Mouse (Mus musculus) cerebellum, postnatal 36 days (tissue): ENCODE results near the gene Anxa4.

Experiments
- DNase-seq, 2 experiments: peaks; one replicate each; pipeline ENCODE4 v3.0.0; 2021 to 2022; ENCODE audit warnings: mixed read lengths in 2 of 2

Gene Anxa4

DNA sequence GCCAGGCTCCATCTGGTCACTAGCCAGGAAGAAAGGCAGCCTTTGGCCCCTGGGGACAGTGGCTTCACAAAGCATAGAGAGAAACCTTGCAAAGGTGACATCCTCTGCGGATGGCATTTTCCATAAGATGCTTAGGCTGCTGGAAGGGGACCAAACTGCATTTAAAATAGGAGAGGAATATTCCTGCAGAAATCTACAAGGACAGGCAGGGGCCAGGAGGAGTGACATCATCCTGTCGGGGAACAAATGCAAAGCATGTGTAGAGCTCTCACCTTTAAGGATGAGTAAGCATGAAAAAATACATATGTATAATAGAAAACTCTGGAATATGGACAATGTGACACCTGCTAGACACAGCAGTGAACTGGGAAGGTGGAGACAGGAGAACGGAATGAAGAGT, 7.1 kb upstream of the Anxa4 start:
- DNase-seq, result no peak

DNA sequence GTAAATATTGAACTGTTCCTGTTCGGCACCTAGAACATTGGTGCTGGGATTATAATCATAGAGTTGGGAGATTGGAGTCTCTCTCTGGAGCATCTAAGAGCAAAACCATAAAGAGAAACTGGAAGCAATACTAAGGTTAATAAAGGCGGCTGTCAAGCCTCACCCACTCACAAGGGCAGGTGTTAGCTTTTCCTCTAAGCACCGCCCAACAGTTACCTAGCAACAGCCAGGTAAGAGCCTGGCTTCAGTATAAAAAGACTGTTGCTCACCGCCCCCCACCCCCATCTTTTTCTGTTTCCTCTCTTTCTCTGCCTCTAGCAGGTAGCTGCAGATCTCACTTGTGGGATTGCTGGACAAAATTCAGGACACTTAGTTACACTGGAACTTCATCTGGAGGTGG, 4.1 kb upstream of the Anxa4 start:
- DNase-seq, result no peak

DNA sequence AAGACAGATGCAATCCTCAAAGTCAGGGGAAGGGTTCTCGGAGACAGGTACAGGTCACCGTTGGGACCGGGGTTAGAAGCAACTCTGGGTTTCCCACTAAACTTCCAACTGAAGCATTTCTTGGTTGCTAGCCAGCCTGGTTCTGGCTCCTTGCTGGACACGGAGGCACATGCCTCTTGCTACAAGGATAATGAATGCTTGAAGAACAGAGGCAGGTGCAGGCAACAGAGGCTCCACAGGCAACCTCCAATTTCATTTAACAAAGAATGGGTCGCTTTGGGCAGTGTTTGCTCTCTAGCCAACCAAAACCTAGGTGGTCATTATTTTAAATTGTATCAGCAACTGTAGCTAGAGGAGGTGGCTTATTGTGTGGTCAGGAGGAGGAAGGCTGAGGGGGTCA, 573 bp upstream of the Anxa4 start:
- DNase-seq, result no peak

DNA sequence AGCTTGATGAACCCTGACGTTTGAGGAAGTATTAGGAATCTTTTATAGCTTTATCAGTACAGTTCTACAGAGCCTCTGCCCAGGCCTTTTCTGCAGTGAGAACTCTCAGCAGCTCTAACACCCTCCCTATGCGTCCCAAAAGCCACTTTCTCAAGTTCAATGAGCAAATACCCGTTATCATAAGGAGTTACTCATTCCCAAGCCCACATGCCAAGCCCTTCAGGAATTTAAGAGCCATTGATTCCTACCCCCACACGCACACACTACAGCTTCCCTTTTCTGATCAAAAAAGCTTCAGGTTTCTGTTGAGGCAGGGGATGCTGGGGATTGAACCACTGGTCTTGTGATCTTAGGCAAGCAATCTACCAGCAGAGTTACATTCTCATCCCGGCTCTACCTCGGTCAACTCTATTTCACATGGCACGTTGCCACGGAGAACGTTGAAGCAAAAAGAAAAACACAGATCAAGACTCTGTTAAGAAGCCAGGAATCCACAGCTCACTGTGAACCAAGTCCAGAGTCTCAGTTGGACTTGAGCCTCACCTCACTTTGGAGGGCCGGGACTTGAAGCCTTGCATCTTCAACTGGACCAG, 2.9 kb downstream of the Anxa4 start:
- no peak for DNase-seq

DNA sequence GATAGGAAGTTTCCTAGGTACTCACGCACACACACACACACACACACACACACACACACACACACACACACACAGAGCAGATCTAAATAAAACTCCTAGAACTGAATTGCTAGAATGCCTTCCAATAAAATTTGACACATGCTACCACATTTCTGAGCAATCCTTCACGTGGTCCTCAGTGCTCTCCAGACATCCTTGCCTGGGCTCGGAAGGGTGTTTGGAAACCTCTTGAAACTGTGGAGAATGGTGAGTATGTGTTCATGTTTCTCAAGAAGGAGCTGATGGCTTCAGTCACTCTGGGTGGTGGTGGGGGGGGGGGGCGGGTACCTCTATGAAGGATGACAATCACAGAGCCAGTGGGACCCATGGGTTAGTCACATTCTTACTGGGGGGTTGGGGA, 5.1 kb downstream of the Anxa4 start:
- DNase-seq, result no peak

DNA sequence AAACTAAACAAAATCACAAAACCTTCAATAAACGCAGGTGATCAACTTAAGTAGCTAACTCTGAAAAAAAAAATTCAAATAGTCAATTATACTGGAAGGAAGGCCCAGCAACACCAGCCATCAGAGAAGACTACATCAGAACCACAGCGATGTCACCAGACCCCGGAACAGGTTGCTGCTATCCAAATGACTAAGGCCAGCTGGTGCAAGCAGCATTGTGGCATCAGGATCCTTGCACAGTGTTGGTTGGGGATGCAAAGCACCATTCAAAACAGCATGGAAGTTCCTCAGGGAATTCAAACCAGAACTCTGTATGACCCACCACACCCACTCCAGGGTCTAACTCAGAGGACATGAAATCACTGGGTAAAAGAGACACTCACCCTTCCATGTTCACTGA, 6.8 kb downstream of the Anxa4 start:
- no peak for DNase-seq

DNA sequence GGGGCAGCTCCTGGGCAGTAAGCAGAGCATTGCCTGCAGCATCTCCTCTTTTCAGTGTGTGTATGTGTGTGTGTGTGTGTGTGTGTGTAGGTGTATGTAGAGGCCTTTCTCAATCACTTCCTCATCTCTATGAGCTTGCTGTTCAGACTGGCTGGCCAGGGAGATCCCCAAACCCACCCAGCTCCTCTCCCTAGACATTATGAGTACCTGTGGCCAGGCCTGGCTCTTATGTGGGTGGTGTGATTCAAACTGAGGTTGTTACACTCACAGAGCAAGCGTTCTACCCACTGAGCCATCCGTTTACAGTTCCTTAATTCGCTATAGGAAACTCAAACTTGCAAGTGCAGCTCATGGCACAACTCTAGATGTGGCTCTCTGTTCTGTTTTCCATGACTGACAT, 8.6 kb downstream of the Anxa4 start:
- no peak for DNase-seq

DNA sequence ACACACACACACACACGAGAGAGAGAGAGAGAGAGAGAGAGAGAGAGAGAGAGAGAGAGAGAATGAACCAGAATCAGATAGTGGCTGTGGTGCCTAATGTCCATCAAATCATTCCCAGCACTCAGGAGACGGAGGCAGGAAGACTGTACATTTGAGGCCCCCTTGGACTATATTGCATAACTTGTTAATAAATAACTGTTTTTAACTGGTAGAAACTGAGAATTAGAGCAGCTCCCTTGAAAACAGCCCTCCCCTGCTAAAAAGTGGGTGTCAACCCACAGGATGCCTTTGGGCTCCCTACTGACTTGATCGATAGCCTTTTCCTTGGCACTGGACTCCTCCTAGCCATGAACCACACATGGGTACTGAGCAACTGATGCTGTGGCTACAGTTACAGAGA, 11.0 kb downstream of the Anxa4 start:
- DNase-seq, result no peak

DNA sequence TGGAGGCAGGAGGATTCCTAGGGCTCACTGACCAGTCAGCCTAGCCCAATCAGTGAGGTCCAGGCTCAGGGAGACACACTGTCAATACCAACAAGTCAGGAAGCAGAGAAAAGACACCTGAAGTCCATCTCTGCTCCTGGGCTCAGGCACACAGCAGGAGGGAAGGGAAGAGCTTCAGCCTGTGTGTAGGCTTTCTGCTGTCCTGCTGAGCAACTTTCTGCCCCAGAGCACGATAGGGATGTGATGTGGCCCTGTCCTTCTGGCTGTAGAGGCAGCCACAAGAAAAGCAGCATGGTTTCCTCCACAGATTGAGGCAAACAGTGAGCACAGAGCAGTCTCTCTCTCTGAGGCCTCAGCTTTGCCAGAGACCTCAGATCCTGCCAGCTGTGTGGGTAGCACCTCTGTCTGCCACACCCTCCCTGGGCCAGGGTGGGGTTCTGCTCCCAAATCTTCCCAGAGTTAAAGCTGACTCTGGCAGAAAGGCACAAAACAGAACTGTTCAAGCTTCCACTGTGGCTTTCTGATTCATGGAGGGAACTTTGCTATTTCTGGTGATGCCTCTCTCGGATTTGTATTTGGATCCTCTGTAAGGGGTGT, 11.9 kb downstream of the Anxa4 start:
- no peak for DNase-seq

DNA sequence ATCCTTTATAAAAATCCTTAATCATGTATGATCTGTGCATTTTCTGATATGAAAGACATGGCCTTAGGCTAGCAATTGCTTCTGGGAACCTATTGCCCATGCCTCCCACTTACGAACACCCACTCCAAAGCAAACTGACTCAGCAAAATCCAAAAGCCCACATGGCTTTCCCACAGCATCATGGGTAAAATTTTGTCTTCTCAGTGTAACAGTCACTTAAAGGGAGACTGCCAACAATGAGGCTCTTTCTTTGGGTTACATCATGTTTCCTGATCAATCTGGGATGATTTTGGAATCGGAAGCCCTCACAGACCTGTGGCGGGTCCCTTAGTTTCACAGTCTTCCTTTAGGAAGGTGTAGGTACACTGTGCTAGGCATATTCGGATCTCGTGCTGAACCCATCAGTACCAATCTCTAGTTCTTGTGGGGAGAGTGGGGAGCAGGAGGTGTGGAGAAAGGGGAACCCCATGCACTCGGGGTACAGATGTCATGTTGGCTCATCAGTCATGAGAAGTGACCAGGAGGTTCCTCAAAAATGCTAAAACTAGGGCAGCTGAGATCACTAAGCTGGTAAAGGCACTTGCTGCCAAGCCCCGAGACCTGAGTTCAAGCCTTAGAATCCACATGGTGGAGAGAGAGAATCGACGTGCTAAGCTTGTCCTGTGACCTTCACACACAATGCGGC, 14.3 kb downstream of the Anxa4 start:
- no peak for DNase-seq

DNA sequence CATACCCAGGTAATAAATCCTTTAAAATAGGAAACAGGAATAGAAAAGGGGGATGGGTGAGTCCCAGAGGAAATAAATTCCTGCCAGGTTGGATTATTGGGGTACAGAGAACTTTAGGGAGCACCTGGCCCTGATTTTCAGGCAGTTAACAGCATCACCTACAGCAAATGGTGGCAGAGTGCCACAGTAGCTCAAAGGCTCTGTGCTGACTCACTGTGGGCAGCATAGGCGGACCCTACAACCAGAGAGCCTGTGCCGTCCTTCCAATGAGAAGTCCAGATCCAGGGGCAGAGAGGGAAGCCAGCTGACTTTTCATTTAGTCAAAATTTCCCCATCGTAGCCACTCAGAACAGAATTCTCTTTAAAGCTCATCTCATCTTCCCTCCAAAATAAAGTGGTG, 16.2 kb downstream of the Anxa4 start:
- DNase-seq, result no peak

DNA sequence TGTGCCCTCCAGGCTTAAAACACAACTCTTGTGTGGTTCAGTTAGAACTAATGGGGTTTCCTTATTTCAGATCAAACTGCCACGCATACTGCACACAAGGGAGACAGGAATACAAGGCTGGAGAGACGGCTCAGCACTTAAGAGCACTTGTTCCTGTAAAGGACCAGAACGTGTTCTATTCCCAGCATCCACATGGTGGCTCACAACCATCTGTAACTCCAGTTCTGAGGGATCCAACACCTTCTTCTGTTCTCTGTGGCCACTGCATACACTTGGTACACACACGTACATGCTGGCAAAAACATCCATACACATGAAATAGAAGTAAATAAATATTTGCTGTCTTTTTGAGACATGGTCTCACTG, 16.7 kb downstream of the Anxa4 start:
- DNase-seq, result no peak

DNA sequence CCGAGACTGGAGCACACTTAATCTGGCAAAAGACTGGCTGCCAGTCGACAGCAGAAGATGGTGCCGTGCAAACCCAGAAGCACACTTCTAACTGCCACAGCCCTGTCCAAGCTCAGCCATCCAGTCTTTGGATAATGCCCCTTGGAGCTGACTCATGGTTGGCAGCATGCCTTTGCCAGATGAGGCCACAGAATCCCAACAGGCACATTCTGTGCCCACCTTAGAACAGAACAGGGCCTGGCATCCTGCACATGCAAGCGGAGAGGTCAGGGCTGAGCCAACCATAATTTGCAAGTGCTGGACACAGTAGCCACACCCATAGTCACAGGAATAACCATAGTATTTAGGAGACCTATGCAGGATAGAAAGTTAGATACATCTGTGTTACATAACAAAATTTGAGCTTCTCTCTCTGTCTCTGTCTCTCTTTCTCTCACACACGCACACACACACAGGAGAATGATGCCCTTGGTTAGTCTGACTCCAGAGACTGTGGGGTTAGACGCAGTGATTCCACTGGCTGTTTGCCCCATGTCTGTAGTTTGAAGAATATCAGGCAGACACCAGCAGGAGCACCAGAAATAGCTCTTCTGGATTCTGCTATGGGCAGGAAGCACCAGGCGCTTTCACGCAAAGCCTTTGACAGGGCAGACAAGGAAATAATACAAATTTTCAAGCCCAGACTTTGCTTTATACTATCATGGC, 17.2 kb downstream of the Anxa4 start:
- DNase-seq, result no peak

DNA sequence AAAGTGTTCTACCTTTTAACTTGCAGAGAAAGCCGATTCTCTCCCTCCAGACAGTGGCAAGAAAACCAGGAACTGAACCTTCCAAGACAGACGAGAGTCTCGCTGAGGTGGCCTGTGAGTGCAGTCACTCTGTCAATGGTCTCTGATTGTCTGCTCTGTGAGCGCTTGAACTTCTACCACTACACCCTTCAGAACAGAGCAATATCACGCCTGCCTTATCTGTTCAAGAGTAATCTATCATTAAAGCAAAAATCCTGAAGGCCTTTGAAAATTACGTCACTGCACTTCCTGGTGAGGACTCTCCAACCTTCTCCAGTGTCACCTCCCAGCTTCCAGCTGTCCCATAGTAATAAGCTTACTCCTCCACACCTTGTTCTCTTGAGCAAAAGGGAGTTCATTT, 18.4 kb downstream of the Anxa4 start:
- DNase-seq, result no peak

DNA sequence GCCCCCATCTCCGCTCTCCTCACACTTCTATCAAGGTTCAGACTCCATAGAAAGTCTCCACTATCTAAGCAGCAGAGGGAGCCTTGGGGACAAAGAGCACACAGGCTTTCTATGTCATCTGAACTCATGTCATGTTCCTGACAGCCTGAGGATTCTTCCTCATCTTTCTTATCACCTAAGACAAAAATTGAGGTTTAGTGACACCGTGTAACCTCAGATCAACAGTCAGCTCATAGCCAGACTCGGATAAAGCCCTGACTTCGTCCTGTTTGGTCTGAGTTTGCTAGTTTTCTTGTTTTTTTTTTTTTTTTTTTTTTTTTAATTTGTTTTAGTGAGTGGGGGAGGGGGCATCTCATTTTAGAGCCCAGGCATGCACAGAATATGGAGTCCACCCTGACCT, 19.6 kb downstream of the Anxa4 start:
- DNase-seq, result no peak

DNA sequence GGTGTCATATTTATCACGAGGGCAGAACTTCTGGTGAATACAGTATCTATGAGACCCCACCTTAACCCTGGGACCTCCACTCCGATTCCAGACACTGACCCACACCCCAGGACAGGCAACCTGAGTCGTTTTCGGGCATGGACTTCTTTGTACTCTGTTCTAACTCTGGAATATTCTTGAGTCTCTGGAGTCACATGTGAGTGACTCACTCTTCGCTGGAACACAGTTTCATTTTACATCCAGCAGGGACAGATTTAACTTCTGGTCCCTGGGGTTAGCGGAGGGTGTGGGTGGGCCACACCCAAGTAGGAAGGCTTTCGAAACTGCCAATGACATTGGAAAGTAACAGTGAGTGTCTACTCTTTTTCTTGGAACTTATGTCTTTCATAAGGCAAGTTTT, 20.8 kb downstream of the Anxa4 start:
- DNase-seq, result no peak

DNA sequence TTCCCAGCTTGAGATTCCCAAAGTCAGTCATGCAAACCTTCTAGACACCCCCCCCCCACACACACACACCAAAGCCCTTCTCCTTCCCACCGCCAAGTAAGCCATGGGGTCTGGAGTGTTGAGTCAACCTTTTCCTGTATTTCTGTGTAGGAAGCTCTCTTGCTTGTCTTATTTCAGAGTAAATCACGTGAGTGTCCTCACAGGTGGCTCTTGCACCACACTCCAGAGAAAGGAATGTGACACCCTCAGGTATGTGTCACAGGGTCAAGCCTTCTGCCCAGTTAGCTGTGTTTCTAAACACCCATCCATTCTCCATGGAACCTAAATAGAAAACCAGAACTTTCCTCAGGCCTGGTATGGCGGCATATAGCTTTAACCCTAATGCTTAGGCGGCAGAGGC, 24.4 kb downstream of the Anxa4 start:
- DNase-seq, result no peak

DNA sequence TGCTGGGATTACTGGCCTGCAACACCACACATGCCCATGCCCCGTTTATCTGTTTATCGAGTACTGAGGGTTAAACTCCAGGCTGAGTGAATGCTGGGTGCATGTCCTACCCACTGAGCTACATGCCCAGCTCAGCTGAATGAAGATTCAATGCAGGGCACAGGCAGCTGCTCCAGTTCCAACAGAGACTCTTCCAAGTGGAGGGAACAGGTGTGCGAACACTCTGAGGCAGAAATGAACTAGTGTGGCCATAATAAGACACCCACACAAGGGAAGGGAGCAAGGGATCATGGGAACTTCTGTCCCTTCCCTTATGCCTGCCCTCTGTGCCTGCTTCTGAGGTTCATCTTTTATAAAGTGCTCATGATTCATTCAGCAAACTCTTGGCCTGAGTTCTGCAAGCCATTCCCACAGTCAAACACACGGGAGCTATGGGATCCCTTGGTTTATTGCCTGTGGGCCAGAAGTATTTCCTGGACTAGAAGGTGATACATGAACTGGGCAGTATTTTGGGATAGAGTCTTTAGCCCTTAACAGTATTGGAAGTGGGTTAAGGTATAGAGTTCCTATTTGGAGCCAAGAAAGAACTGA, 25.1 kb downstream of the Anxa4 start:
- no peak for DNase-seq

DNA sequence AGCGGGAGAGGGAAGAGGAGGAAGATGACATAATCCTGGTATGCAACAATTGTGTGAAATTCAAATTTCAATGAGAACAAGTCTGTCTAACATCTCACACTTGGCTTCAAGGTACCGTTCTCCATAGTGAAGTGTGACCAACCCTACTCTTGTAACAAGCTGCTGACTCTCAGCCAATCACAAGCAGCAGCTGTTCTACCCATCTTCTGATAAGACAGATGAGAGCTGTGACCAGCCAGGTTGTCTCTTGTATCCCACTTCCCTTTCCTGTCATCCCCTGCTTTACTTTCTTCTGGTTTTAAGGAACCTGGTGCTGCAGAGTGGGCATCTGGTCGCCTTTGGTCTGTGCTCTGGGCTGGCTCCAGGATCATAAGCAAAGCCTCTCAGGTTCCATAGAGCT, 25.9 kb downstream of the Anxa4 start:
- no peak for DNase-seq

DNA sequence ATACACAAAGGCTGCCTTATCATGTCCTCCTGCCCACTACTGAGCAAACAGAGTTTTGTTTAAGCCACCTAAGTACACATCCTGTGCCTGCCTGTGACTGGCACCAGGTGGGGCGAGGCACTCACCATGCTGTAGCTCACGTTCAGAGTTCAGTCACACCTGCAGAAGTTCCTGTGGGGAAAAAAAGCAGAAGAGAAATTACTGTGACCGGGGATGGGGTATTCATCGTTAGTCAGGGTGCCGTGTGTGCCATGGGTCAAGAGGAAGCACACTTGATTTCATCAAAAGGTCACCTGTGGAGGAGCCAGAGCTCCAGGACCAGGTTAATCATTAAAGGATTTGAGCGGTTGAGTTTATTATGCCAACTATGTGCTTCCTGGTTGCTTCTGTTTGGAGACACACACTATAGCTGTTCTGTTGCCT, 27.7 kb downstream of the Anxa4 start:
- no peak for DNase-seq

DNA sequence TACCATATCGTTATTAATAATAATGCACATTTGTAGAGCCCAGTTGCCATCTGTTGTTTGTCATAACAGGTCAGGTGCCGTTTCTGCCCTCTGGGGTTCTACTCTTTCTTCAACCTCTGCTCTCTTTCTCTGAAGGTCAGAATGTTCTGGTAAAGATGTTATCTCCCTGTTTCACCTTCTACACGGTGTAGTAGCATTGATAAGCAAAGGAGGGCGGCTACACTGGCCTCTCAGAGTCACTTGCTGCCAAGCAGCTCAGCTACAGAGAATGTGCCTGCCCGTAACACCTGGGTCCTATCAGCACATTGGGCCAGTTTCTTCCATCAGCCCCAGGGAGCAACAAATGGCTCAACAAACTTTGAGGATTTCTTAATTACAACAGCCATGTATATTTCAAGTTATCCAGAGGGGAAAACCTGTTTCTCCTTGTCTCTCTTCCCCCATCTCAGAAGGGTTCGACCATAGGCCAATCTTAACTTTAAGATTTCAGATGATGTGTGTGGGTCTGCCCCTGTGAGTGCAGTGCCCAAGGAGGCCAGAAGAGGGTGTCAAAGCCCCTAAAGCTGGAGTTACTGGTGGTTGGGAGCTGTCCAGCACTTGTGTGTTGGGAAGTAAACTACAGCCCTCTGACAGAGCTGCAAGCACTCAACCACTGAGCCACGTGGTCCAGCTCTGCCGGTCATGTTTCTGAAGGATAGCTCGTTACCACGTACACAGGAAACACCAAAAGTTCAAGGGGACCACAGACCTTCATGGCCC, 39.1 kb downstream of the Anxa4 start:
- no peak for DNase-seq

DNA sequence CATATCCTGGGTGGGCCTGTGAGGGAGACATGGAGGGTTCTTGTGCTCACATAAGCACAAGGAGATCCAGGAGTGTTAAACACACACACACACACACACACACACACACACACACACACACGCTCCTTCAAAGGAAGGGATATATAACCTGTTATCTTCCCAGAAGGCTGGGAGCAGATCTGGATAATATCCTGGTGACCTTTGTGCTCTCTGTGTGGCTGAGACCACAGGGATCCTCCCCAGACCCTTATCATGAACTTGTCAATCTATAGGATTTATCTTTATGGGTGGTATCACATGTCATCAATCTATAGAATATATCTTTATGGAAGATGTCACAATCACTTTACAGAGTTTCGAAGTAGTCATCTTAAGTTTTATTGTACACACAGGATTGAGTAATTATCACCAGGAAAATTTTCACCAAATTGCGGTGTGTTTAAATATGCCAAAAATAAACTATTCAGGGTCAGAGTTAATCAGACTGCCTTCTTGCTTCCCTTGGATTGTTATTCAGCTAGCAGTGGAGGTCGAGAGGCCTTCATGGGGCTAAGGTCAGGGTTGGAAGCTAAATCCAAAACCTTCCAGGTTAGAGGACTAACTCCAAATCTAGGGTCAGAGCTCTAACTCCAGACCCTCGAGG, 40.4 kb downstream of the Anxa4 start:
- DNase-seq, result no peak

DNA sequence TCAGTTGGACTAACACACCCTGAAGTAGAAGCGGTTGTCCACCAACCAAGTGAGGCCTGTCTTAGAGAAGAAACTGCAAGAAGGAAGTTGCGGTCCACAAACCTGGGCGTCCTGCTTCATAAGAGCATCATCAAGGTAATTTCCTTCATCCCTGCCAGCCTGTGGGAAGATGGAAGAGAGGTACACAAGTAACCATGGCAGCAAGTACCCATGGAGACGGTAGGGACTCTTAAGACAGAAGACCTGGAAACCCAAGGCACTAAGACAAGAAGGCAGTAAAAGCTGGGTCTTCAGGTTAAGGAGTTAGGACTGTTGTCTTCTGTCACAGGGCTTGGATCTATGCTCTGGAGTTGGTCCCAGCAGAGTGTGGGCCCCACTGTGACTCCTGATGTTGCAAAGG, 42.4 kb downstream of the Anxa4 start:
- no peak for DNase-seq
